Mouse (Mus musculus) testis, adult 2 months (tissue): ENCODE measurements at regions not wholly inside any gene's neighbourhood (a gene's known extent, or its start where the extent isn't known, plus 50 kb on each side); places are given as distances from the start of the nearest gene placed in this dataset.

ENCODE experiments used
- CTCF ChIP-seq: fragments of 200-500 bp; IDR thresholded peaks from 2 replicates; pipeline ENCODE4 v1.5.1; 2012; ENCODE audit warnings: low read depth, mild to moderate bottlenecking, inconsistent platforms, low read length, moderate library complexity; ENCODE audit not compliant: control insufficient read depth, insufficient read depth, insufficient replicate concordance
- POLR2A ChIP-seq: fragments of 200-500 bp; IDR thresholded peaks from 2 replicates; pipeline ENCODE4 v1.6.1; 2012; ENCODE audit warnings: low read depth, mild to moderate bottlenecking, inconsistent platforms, low read length, moderate library complexity; ENCODE audit not compliant: control insufficient read depth

DNA sequence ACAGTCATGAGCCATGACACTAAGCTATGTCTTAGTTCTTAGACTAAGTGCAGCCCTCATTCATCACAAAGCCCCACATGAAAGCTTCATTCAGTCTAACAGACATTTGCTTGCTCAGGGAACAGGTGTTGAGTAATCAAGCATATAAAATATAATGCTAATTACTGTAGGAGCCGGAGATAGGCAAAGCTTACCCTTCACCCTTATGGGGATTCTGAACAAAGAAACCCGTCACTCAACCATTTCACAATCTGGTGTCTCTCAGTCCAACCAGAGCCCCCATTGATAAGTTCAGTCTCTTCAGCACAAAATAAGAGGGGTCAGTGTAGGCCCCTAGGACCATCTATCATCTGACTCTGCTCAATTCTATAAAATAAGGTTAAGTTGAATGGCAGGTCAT is 587.9 kb upstream of the Auts2 start:
- TF ChIP-seq POLR2A = no peak
- TF ChIP-seq CTCF = no peak
